Mouse (Mus musculus) ES-E14 (cell line): Measurements from ENCODE around the gene Mapk7. TPM values are rescaled to one million over a fixed set of nuclear protein-coding genes. Genes with fewer than 3 reads are reported as not detected.

ENCODE experiments used
- DNase-seq: peaks from one replicate; pipeline ENCODE4 v3.0.0-alpha.2; 2013; ENCODE audit warnings: low read depth, low spot score
- H3K27ac ChIP-seq: 2 replicates; pipeline ENCODE4 v1.5.1; 2012; ENCODE audit warnings: low read depth, mild to moderate bottlenecking, low read length, moderate library complexity, mixed read lengths; ENCODE audit not compliant: poor library complexity, insufficient read depth, severe bottlenecking
- H3K36me3 ChIP-seq: 2 replicates; pipeline ENCODE4 v1.6.1; 2012; ENCODE audit warnings: mild to moderate bottlenecking, low read length, moderate library complexity, mixed read lengths; ENCODE audit not compliant: control insufficient read depth, poor library complexity, insufficient read depth, severe bottlenecking
- H3K4me1 ChIP-seq, 2 experiments: fragments of 150-350 bp in 1 of 2; sonication (generic) in 1 of 2; 2 replicates each; pipeline ENCODE4 v1.6.1; 2012; ENCODE audit warnings: low read length in 2 of 2, mild to moderate bottlenecking in 1 of 2, mixed read lengths in 1 of 2; ENCODE audit not compliant: control insufficient read depth in 2 of 2, insufficient read depth in 2 of 2, poor library complexity in 1 of 2
- H3K4me3 ChIP-seq, 2 experiments: fragments of 150-350 bp in 1 of 2; sonication (generic) in 1 of 2; 2 replicates each; pipeline ENCODE4 v1.5.1; 2012; ENCODE audit warnings: low read length in 2 of 2, low read depth in 1 of 2, mild to moderate bottlenecking in 1 of 2, mixed read lengths in 1 of 2; ENCODE audit not compliant: insufficient read depth in 1 of 2, poor library complexity in 1 of 2, severe bottlenecking in 1 of 2
- H3K9ac ChIP-seq: 2 replicates; pipeline ENCODE4 v1.6.1; 2012; ENCODE audit warnings: low read depth, mild to moderate bottlenecking, low read length, mixed read lengths; ENCODE audit not compliant: poor library complexity, insufficient read depth, severe bottlenecking
- H3K9me3 ChIP-seq: fragments of 150-350 bp; sonication (generic); 2 replicates; pipeline ENCODE4 v1.6.1; 2012; ENCODE audit warnings: low read depth, mild to moderate bottlenecking, low read length; ENCODE audit not compliant: control insufficient read depth, insufficient read depth
- CHD2 ChIP-seq: IDR thresholded peaks from 2 replicates; pipeline ENCODE4 v1.6.1; 2014; ENCODE audit warnings: mild to moderate bottlenecking, low read depth, low read length, inconsistent platforms
- HCFC1 ChIP-seq: IDR thresholded peaks from 2 replicates; pipeline ENCODE4 v1.6.1; 2012; ENCODE audit warnings: low read length, inconsistent platforms, borderline replicate concordance; ENCODE audit not compliant: insufficient read depth
- MAFK ChIP-seq: IDR thresholded peaks from 2 replicates; pipeline ENCODE4 v1.6.1; 2014; ENCODE audit warnings: mild to moderate bottlenecking, low read depth, low read length, inconsistent platforms; ENCODE audit not compliant: insufficient read depth
- ZC3H11A ChIP-seq: IDR thresholded peaks from 2 replicates; pipeline ENCODE4 v1.6.1; 2012; ENCODE audit warnings: low read depth, mild to moderate bottlenecking, inconsistent platforms, low read length, borderline replicate concordance
- ZNF384 ChIP-seq: IDR thresholded peaks from 2 replicates; pipeline ENCODE4 v1.6.1; 2012; ENCODE audit warnings: low read depth, low read length, inconsistent platforms
- in situ Hi-C, 2 experiments: fragments of 600-800 bp; cut with MboI; formaldehyde crosslinking; loops; one replicate each; pipeline ENCODE4 v1.15.1; 2025; ENCODE audit warnings: low sequenced_read_pairs in 2 of 2, inconsistent platforms in 1 of 2; ENCODE audit not compliant: unreplicated experiment in 2 of 2
- total RNA-seq: library from RNA; depleted of rRNA; stranded (reverse); fragments of 300-350 nt; gene quantifications from 2 replicates; pipeline ENCODE4 v1.2.3, GENCODE M21; 2012

Mapk7 gene
- total RNA-seq, 1 experiment: 25.3 TPM

- in situ Hi-C loops: no loop called here
- 0 out of 2 replicates have a peak, but pooled peaks have one; percentile 26 for TF ChIP-seq ZC3H11A
- no peak for TF ChIP-seq MAFK
- DNase-seq: no peak
- Histone ChIP-seq H3K9me3 (no peaks in the 10 kb centered on the region), H3K27ac (no peak overlapping the region), H3K36me3 (peaks cover 27% of the 10 kb centered on the region), H3K4me1 (0 out of 4 replicates have a peak, but pooled peaks cover 0 to 2% of the 10 kb centered on the region in 2 experiments), H3K4me3 (no peak overlapping the region), H3K9ac (no peak overlapping the region)
These were observed 20.7 kb upstream of the Mapk7 start for GRCm38 (mm10) chr11:61514953-61515352.

DNA sequence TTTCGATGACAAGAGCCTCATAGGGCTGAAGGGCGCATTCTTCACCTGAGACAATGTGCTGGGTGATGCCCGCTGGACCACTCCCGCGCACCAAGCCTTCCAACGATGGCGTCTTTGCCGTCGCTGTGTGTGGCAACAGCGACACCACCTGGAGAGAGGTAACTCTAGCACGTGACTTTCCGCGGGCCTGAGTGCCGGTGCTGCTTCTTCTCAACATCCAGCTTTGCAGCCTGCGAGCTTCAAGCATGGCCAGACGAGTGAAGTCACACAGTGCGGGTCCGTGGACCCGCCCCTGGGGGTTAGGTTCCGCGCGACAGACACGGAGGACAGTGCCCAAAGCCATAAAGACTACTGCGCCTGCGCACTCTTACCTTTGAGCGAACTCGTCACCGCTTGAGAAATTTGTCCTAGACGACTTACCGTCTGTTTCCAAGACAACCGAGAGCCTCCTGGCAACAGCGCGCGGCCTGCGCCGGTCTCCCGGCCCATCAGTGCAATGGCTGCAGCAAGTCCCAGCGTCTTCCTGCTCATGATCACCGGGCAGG, 10.6 kb upstream of the Mapk7 start, which contains the start of gene B9d1:
Gene B9d1, plus strand, starts transcription at position 432 of the 545 bp plus-strand sequence.
- TF ChIP-seq ZC3H11A (peak; percentile 61; the same call in 1 of the 2 replicates), MAFK (no peak)
- in situ Hi-C loops: no loop called here
- peak; percentile 99 for DNase-seq
- H3K36me3 ChIP-seq: peaks cover 9% of the 10 kb centered on the region; the same call in 1 of the 2 replicates
- peak within 1 kb of the TSS; percentile 78 for H3K9ac ChIP-seq
- peak within 1 kb of the TSS; percentile 64 to 68 for H3K4me3 ChIP-seq
- no peaks in the 10 kb centered on the region for H3K9me3 ChIP-seq
- 0 out of 2 replicates have a peak within 1 kb of the TSS, but pooled peaks have one; percentile 16 for H3K27ac ChIP-seq
- H3K4me1 ChIP-seq: no peaks in the 10 kb centered on the region

DNA sequence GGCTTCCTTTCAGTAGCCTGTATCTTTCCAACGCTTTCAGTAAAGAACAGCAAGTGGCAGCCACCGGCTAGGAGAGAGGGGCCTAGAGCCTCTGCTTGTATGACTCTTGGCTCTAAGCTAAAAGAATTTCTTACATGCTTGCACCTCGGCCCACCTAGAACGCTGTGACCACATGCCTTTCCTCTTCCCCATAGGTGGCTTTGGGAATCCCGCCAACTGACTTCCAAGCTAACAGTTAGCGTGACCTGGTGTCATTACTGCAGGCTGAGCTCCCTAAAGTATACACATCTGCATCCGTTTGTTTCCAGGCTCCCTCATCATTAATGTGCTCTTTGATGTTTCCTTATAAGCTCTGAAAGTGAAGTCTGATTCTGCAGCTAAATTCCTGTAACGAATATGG, 9.7 kb upstream of the Mapk7 start:
- TF ChIP-seq ZC3H11A (no peak), MAFK (no peak), ZNF384 (no peak), HCFC1 (no peak), CHD2 (no peak)
- no peak for DNase-seq
- H3K9me3 ChIP-seq: no peaks in the 10 kb centered on the region
- H3K4me1 ChIP-seq: no peaks in the 10 kb centered on the region
- no peak overlapping the region for H3K9ac ChIP-seq
- H3K36me3 ChIP-seq: peaks cover 5% of the 10 kb centered on the region; the same call in 1 of the 2 replicates
- in situ Hi-C loops: no loop called here
- no peak overlapping the region for H3K4me3 ChIP-seq
- no peak overlapping the region for H3K27ac ChIP-seq

DNA sequence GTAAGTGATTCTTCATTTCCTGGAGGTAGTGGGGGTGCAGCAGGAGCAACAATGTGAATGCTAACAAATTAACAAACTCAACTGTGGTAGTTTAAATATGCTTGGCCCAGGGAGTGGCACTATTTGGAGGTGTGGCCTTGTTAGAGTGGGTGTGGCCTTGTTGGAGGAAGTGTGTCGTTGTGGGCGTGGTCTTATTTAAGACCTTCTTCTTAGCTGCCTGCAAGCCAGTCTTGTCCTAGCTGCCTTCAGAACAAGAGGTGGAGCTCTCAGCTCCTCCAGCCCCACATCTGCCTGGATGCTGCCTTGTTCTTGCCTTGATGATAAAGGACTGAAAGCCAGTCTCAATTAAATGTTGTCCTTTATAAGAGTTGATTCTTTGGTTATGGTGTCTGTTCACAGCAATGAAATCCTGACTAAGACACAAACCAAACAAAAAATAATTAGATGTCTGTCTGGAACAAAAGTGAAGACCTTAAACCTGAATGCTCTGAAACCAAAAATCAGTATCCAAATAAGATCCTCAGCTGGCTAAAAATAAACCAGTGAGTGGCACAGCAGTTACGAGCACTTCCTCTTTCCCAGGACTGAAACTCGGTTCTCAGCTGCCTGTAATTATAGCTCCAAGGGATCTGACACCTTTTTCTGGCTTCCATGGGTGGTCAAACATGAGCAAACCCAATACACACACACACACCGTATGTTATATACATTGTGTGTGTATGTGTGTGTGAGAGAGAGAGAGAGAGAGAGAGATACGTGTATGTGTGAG, 4.7 kb upstream of the Mapk7 start:
- H3K27ac ChIP-seq: no peak overlapping the region

More for the DNA sequence above, 4.7 kb upstream of the Mapk7 start:
- DNase-seq: no peak
- Histone ChIP-seq H3K9me3 (no peaks in the 10 kb centered on the region), H3K4me3 (no peak overlapping the region), H3K9ac (no peak overlapping the region), H3K4me1 (no peaks in the 10 kb centered on the region; a peak in 1 of 4 replicates), H3K36me3 (no peaks in the 10 kb centered on the region)
- no peak for TF ChIP-seq ZC3H11A
- no peak for TF ChIP-seq MAFK
- TF ChIP-seq ZNF384: no peak
- TF ChIP-seq HCFC1: no peak
- TF ChIP-seq CHD2: no peak
- in situ Hi-C loops: no loop called here
